Comparison of ENCODE assay signal across 17 mouse cellular contexts in genomic region chr12:17054691-17055090, GRCm38 (mm10). TPM values are rescaled to one million over a fixed set of nuclear protein-coding genes. Genes with fewer than 3 reads are reported as not detected.
DNase-seq lines count a peak whose midpoint lies in the region; ATAC-seq and TF ChIP-seq lines count a peak whose summit lies in the region.
"Had no signal": no experiment of that assay in that cellular context is flagged by ENCODE, and none has a peak within 500 bp of the region (broad histone marks: within the 10 kb centered on the region; RNA-seq: fewer than 3 reads in every experiment).

No protein-coding gene starts in this region.

- no peak overlapping the region for H3K4me2 ChIP-seq in intestine, postnatal 0 days (replicated peaks; ENCODE audit: low read depth)
- no peak overlapping the region for H3K4me2 ChIP-seq in intestine, embryonic 16.5 days (ENCODE audit: low read depth, low read length)
- no peak overlapping the region for H3K4me2 ChIP-seq in stomach, postnatal 0 days (replicated peaks; ENCODE audit: low read depth)
- H3K4me2 ChIP-seq: embryonic facial prominence, embryonic 12.5 days; heart, embryonic 15.5 days had no signal

- H3K27ac ChIP-seq in intestine, postnatal 0 days (ENCODE audit: low read depth, low read length), result no peak overlapping the region
- no peak overlapping the region for H3K27ac ChIP-seq in intestine, embryonic 16.5 days (ENCODE audit: low read length)
- H3K27ac ChIP-seq in spleen, adult 2 months (ENCODE audit: insufficient read depth, low read length), result no peak overlapping the region
- no peak overlapping the region for H3K27ac ChIP-seq in stomach, postnatal 0 days (replicated peaks)
- H3K27ac ChIP-seq: embryonic facial prominence, embryonic 12.5 days; heart, embryonic 15.5 days; midbrain, embryonic 10.5 days had no signal

- no peaks in the 10 kb centered on the region for H3K4me1 ChIP-seq in intestine, postnatal 0 days (replicated peaks; ENCODE audit: control insufficient read depth, insufficient read depth, low read length)
- H3K4me1 ChIP-seq in intestine, embryonic 16.5 days (ENCODE audit: control insufficient read depth, insufficient read depth, low read length), result no peaks in the 10 kb centered on the region
- H3K4me1 ChIP-seq in spleen, adult 2 months (ENCODE audit: control insufficient read depth, insufficient read depth, insufficient read length), result no peaks in the 10 kb centered on the region
- H3K4me1 ChIP-seq in stomach, postnatal 0 days (replicated peaks; ENCODE audit: control insufficient read depth, insufficient read depth), result no peaks in the 10 kb centered on the region
- H3K4me1 ChIP-seq: embryonic facial prominence, embryonic 12.5 days; heart, embryonic 15.5 days had no signal

- TF ChIP-seq CTCF in intestine, postnatal 0 days (IDR thresholded peaks at IDR 0.05; ENCODE audit: low read depth), result peak; percentile 62
- peak; percentile 20; the same call in 1 of the 2 replicates for TF ChIP-seq CTCF in spleen, adult 2 months (IDR thresholded peaks at IDR 0.05; ENCODE audit: extremely low read depth, insufficient read depth, insufficient read length, insufficient replicate concordance)
- TF ChIP-seq CTCF in stomach, postnatal 0 days (IDR thresholded peaks at IDR 0.05; ENCODE audit: low read depth), result peak; percentile 59

- no peak overlapping the region for H3K9ac ChIP-seq in intestine, postnatal 0 days (ENCODE audit: low read depth, low read length)
- H3K9ac ChIP-seq in intestine, embryonic 16.5 days (ENCODE audit: low read depth, low read length), result no peak overlapping the region
- H3K9ac ChIP-seq in stomach, postnatal 0 days (ENCODE audit: low read length), result no peak overlapping the region
- H3K9ac ChIP-seq: embryonic facial prominence, embryonic 12.5 days; heart, embryonic 15.5 days had no signal

- DNase-seq in spleen, adult 2 months (ENCODE audit: low read depth in 1 of 2, low spot score in 2 of 2), result no peak
- DNase-seq in spleen, postnatal 36 days (ENCODE audit: low spot score in 2 of 2), result no peak
- peak; percentile 50 for DNase-seq in R1 (ENCODE audit: low read depth, low spot score)
- DNase-seq in stomach, postnatal 0 days (ENCODE audit: low spot score), result no peak
- no peak for DNase-seq in left cerebral cortex, postnatal 14 days (ENCODE audit: low spot score in 2 of 2)
- DNase-seq in thymus, postnatal 4 days, result no peak
- DNase-seq: cerebellum, adult 18-20 months; gastrocnemius, postnatal 25 days; kidney, postnatal 4 days had no signal

- no peak for ATAC-seq in intestine, postnatal 0 days
- no peak for ATAC-seq in intestine, embryonic 16.5 days
- ATAC-seq in stomach, postnatal 0 days (ENCODE audit: low FRiP score, low TSS enrichment), result no peak
- ATAC-seq: inflammation-experienced regulatory T-cells, adult 6 months had no signal

- H3K36me3 ChIP-seq in intestine, postnatal 0 days (ENCODE audit: control insufficient read depth, insufficient read depth), result no peaks in the 10 kb centered on the region
- H3K36me3 ChIP-seq in intestine, embryonic 16.5 days (ENCODE audit: control insufficient read depth, insufficient read depth, low read length), result no peaks in the 10 kb centered on the region
- no peaks in the 10 kb centered on the region for H3K36me3 ChIP-seq in spleen, adult 2 months (ENCODE audit: control insufficient read depth, insufficient read depth, low read length)
- no peaks in the 10 kb centered on the region for H3K36me3 ChIP-seq in stomach, postnatal 0 days (ENCODE audit: control insufficient read depth, insufficient read depth, low read length)
- H3K36me3 ChIP-seq: embryonic facial prominence, embryonic 12.5 days; heart, embryonic 15.5 days; midbrain, embryonic 10.5 days had no signal

- WGBS in intestine, postnatal 0 days, result 53% methylated on average over 4 of the region's 4 CpGs
- WGBS in intestine, embryonic 16.5 days, result 46% methylated on average over 4 of the region's 4 CpGs
- 61% methylated on average over 4 of the region's 4 CpGs for WGBS in spleen, adult 2 months
- WGBS in stomach, postnatal 0 days, result 44% methylated on average over 4 of the region's 4 CpGs

- no peak for TF ChIP-seq EP300 in stomach, postnatal 0 days (optimal IDR thresholded peaks at IDR 0.05)

- TF ChIP-seq POLR2A in spleen, adult 2 months (IDR thresholded peaks at IDR 0.05; ENCODE audit: low read depth, low read length), result no peak

- H3K4me3 ChIP-seq in intestine, postnatal 0 days (ENCODE audit: low read depth, low read length), result no peak overlapping the region
- no peak overlapping the region for H3K4me3 ChIP-seq in intestine, embryonic 16.5 days (ENCODE audit: low read length)
- no peak overlapping the region for H3K4me3 ChIP-seq in spleen, adult 2 months (ENCODE audit: extremely low read depth, insufficient read depth, insufficient read length)
- H3K4me3 ChIP-seq in stomach, postnatal 0 days (ENCODE audit: low read depth, low read length), result no peak overlapping the region
- H3K4me3 ChIP-seq: embryonic facial prominence, embryonic 12.5 days; heart, embryonic 15.5 days; midbrain, embryonic 10.5 days had no signal

- no peaks in the 10 kb centered on the region for H3K9me3 ChIP-seq in intestine, postnatal 0 days (ENCODE audit: control insufficient read depth)
- H3K9me3 ChIP-seq in intestine, embryonic 16.5 days (ENCODE audit: control insufficient read depth, low read length), result no peaks in the 10 kb centered on the region
- H3K9me3 ChIP-seq in stomach, postnatal 0 days (ENCODE audit: control insufficient read depth, low read length), result no peaks in the 10 kb centered on the region
- H3K9me3 ChIP-seq: embryonic facial prominence, embryonic 12.5 days; heart, embryonic 15.5 days; midbrain, embryonic 10.5 days had no signal

- intact Hi-C loops in left cerebral cortex, postnatal 14 days (cut with DNase I), result no loop called here

- H3K27me3 ChIP-seq in intestine, postnatal 0 days (replicated peaks; ENCODE audit: control insufficient read depth, insufficient read depth, low read length), result no peaks in the 10 kb centered on the region
- no peaks in the 10 kb centered on the region for H3K27me3 ChIP-seq in intestine, embryonic 16.5 days (replicated peaks; ENCODE audit: control insufficient read depth, insufficient read depth, low read length)
- H3K27me3 ChIP-seq in spleen, adult 2 months (ENCODE audit: control insufficient read depth, insufficient read depth, low read length), result no peaks in the 10 kb centered on the region
- H3K27me3 ChIP-seq in stomach, postnatal 0 days (ENCODE audit: control insufficient read depth, insufficient read depth, low read length), result no peaks in the 10 kb centered on the region
- H3K27me3 ChIP-seq: embryonic facial prominence, embryonic 12.5 days; heart, embryonic 15.5 days had no signal

RNA-seq across cellular contexts. Expression of gene 2410004P03Rik, which starts 43.2 kb away (rescaled TPM):
- 0.12 and 0.18 TPM in 2 replicates for polyA plus RNA-seq in intestine, postnatal 0 days (2015; fragmentation: Nextera tagmentation; extraction: Ambion mirVana)
- polyA plus RNA-seq in intestine, embryonic 16.5 days (2015; fragmentation: Nextera tagmentation; extraction: Ambion mirVana), result 0.12 and 0.13 TPM in 2 replicates
- 0.07 and 0.32 TPM in 2 replicates for polyA plus RNA-seq in spleen, adult 2 months (2012; rRNA removed)
- 0.29 and 0.38 TPM in 2 replicates for polyA plus RNA-seq in stomach, postnatal 0 days (2015; fragmentation: Nextera tagmentation; extraction: Ambion mirVana)
- total RNA-seq in left cerebral cortex, postnatal 14 days (2021), result under 1 TPM; 0.59 to 0.72 TPM
- total RNA-seq: adrenal gland, postnatal 36 days; gastrocnemius, postnatal 25 days had no signal
- polyA plus RNA-seq: liver, embryonic 16.5 days had no signal

RNA-seq across cellular contexts. Expression of gene Pqlc3, which starts 54.5 kb away (rescaled TPM):
- 15.9 and 19.2 TPM in 2 replicates for polyA plus RNA-seq in intestine, postnatal 0 days (2015; fragmentation: Nextera tagmentation; extraction: Ambion mirVana)
- 14.4 and 15.4 TPM in 2 replicates for polyA plus RNA-seq in intestine, embryonic 16.5 days (2015; fragmentation: Nextera tagmentation; extraction: Ambion mirVana)
- polyA plus RNA-seq in spleen, adult 2 months (2012; rRNA removed), result 42.5 and 86.2 TPM in 2 replicates
- polyA plus RNA-seq in stomach, postnatal 0 days (2015; fragmentation: Nextera tagmentation; extraction: Ambion mirVana), result 22.5 and 22.9 TPM in 2 replicates
- 1 to 10 TPM in 1 of 2 experiments, under 1 TPM in 1; 0.97 to 1.3 TPM for total RNA-seq in left cerebral cortex, postnatal 14 days (2021)
